Mouse (Mus musculus) embryonic facial prominence, embryonic 11.5 days (tissue): ENCODE measurements at regions not wholly inside any gene's neighbourhood (a gene's known extent, or its start where the extent isn't known, plus 50 kb on each side); places are given as distances from the start of the nearest gene placed in this dataset.

Experiments
- ATAC-seq: fragments of 200-750 bp; cut with Nextera tagmentation; replicated peaks from 2 replicates; pipeline ENCODE4 v1.8.0; 2017; ENCODE audit warnings: low read depth; ENCODE audit not compliant: insufficient number of reproducible peaks, low FRiP score, low TSS enrichment
- DNase-seq: peaks from one replicate; pipeline ENCODE4 v3.0.0-alpha.2; 2015; ENCODE audit warnings: low spot score
- H3K27ac ChIP-seq: fragments of 300-500 bp; sonication (generic); replicated peaks from 2 replicates; pipeline ENCODE4 v1.5.1; 2014; ENCODE audit warnings: mild to moderate bottlenecking, low read depth, low read length, control low read depth
- H3K27me3 ChIP-seq: fragments of 300-500 bp; sonication (generic); 2 replicates; pipeline ENCODE4 v1.6.1; 2014; ENCODE audit warnings: mild to moderate bottlenecking, low read length, moderate library complexity, mixed read lengths; ENCODE audit not compliant: control insufficient read depth, insufficient read depth
- H3K36me3 ChIP-seq: fragments of 300-500 bp; sonication (generic); replicated peaks from 2 replicates; pipeline ENCODE4 v1.6.1; 2014; ENCODE audit warnings: low read depth, mild to moderate bottlenecking, low read length, moderate library complexity, mixed read lengths; ENCODE audit not compliant: control insufficient read depth, insufficient read depth
- H3K4me1 ChIP-seq: fragments of 300-500 bp; sonication (generic); 2 replicates; pipeline ENCODE4 v1.6.1; 2014; ENCODE audit warnings: low read length, mixed read lengths; ENCODE audit not compliant: control insufficient read depth, insufficient read depth
- H3K4me2 ChIP-seq: fragments of 300-500 bp; sonication (generic); 2 replicates; pipeline ENCODE4 v1.6.1; 2014; ENCODE audit warnings: low read depth, mild to moderate bottlenecking, control low read depth, low read length, moderate library complexity
- H3K4me3 ChIP-seq: fragments of 300-500 bp; sonication (generic); 2 replicates; pipeline ENCODE4 v1.5.1; 2014; ENCODE audit warnings: low read depth, low read length, control low read depth
- H3K9ac ChIP-seq: fragments of 300-500 bp; sonication (generic); replicated peaks from 2 replicates; pipeline ENCODE4 v1.6.1; 2014; ENCODE audit warnings: mild to moderate bottlenecking, control low read depth, low read length
- H3K9me3 ChIP-seq: fragments of 300-500 bp; sonication (generic); replicated peaks from 2 replicates; pipeline ENCODE4 v1.6.1; 2016; ENCODE audit warnings: mild to moderate bottlenecking, low read length, inconsistent platforms, mixed read lengths; ENCODE audit not compliant: control insufficient read depth
- WGBS: fragments of 180-500 bp; shearing (Covaris S2); extraction: QIAGEN DNeasy Blood & Tissue Kit; methylation state at CpG from one replicate; pipeline ENCODE4 v1.1.7; 2014; 5-methylcytosine and 5-hydroxymethylcytosine counted together

- no peak for DNase-seq
- Histone ChIP-seq H3K4me3 (no peak overlapping the region), H3K27me3 (no peaks in the 10 kb centered on the region), H3K4me1 (no peaks in the 10 kb centered on the region), H3K9ac (no peak overlapping the region), H3K36me3 (no peaks in the 10 kb centered on the region), H3K27ac (no peak overlapping the region), H3K9me3 (no peaks in the 10 kb centered on the region), H3K4me2 (no peak overlapping the region)
- ATAC-seq: no peak
- WGBS: 89% methylated on average over 3 of the region's 3 CpGs
Measured at GRCm38 (mm10) chr8:126851780-126852179, 93.9 kb downstream of the Tomm20 start.

GRCm38 (mm10) chr8:126850189-126850535, 95.5 kb downstream of the Tomm20 start:
- no peaks in the 10 kb centered on the region for H3K36me3 ChIP-seq
- H3K4me2 ChIP-seq: no peak overlapping the region
- 10% methylated on average over 1 of the region's 1 CpGs for WGBS
- H3K4me1 ChIP-seq: no peaks in the 10 kb centered on the region
- no peak overlapping the region for H3K27ac ChIP-seq
- no peak for DNase-seq
- ATAC-seq: no peak; the same call in 1 of the 2 replicates
- no peaks in the 10 kb centered on the region for H3K9me3 ChIP-seq
- no peak overlapping the region for H3K4me3 ChIP-seq
- H3K27me3 ChIP-seq: no peaks in the 10 kb centered on the region
- H3K9ac ChIP-seq: no peak overlapping the region

- 56% methylated on average over 9 of the region's 9 CpGs for WGBS
- no peaks in the 10 kb centered on the region for H3K4me1 ChIP-seq
- no peaks in the 10 kb centered on the region for H3K9me3 ChIP-seq
- H3K36me3 ChIP-seq: no peaks in the 10 kb centered on the region
- H3K27me3 ChIP-seq: no peaks in the 10 kb centered on the region
- no peak overlapping the region for H3K9ac ChIP-seq
- H3K27ac ChIP-seq: no peak overlapping the region
- ATAC-seq (no peak), DNase-seq (no peak)
- no peak overlapping the region for H3K4me3 ChIP-seq
- no peak overlapping the region for H3K4me2 ChIP-seq
Measured at GRCm38 (mm10) chr8:126849411-126850188, 96.0 kb downstream of the Tomm20 start.

- H3K36me3 ChIP-seq: no peaks in the 10 kb centered on the region
- H3K4me1 ChIP-seq: no peaks in the 10 kb centered on the region
- no peaks in the 10 kb centered on the region for H3K9me3 ChIP-seq
- H3K27me3 ChIP-seq: no peaks in the 10 kb centered on the region
- WGBS: 86% methylated on average over 13 of the region's 13 CpGs
- H3K27ac ChIP-seq: no peak overlapping the region
- no peak overlapping the region for H3K4me2 ChIP-seq
- DNase-seq (no peak), ATAC-seq (no peak)
- H3K9ac ChIP-seq: no peak overlapping the region
- H3K4me3 ChIP-seq: no peak overlapping the region
Measured at GRCm38 (mm10) chr8:126848369-126849105, 97.1 kb downstream of the Tomm20 start.

- whole genome bisulfite sequencing: 57% methylated on average over 8 of the region's 8 CpGs
- Histone ChIP-seq H3K27me3 (no peaks in the 10 kb centered on the region), H3K4me1 (no peaks in the 10 kb centered on the region), H3K27ac (no peak overlapping the region), H3K4me2 (no peak overlapping the region), H3K9me3 (no peaks in the 10 kb centered on the region), H3K9ac (no peak overlapping the region), H3K4me3 (no peak overlapping the region), H3K36me3 (no peaks in the 10 kb centered on the region)
- DNase-seq: no peak
- peak; percentile 22; the same call in 1 of the 2 replicates for ATAC-seq
Measured at GRCm38 (mm10) chr8:126847664-126848353, 97.8 kb downstream of the Tomm20 start.

- H3K4me3 ChIP-seq: no peak overlapping the region
- H3K9me3 ChIP-seq: no peaks in the 10 kb centered on the region
- no peak for DNase-seq
- ATAC-seq: no peak
- no peak overlapping the region for H3K9ac ChIP-seq
- H3K27me3 ChIP-seq: no peaks in the 10 kb centered on the region
- WGBS: 80% methylated on average over 3 of the region's 3 CpGs
- no peak overlapping the region for H3K4me2 ChIP-seq
- no peak overlapping the region for H3K27ac ChIP-seq
- H3K36me3 ChIP-seq: no peaks in the 10 kb centered on the region
- H3K4me1 ChIP-seq: no peaks in the 10 kb centered on the region
Measured at GRCm38 (mm10) chr8:126846188-126846565, 99.5 kb downstream of the Tomm20 start.

GRCm38 (mm10) chr8:126845530-126846187, 100.0 kb downstream of the Tomm20 start:
- H3K9ac ChIP-seq: no peak overlapping the region
- DNase-seq: no peak
- no peak overlapping the region for H3K27ac ChIP-seq
- H3K4me2 ChIP-seq: no peak overlapping the region
- no peaks in the 10 kb centered on the region for H3K9me3 ChIP-seq
- no peaks in the 10 kb centered on the region for H3K36me3 ChIP-seq
- no peak overlapping the region for H3K4me3 ChIP-seq
- ATAC-seq: no peak
- 89% methylated on average over 14 of the region's 14 CpGs for WGBS
- no peaks in the 10 kb centered on the region for H3K27me3 ChIP-seq
- no peaks in the 10 kb centered on the region for H3K4me1 ChIP-seq
